Mouse (Mus musculus): ENCODE data around the gene Gm15023.
"Not testable (repeated sequence)": the region's sequence is repeated elsewhere in the genome, so short reads cannot be mapped to it uniquely, and the experiment has no call there.

The Gm15023 gene

GRCm38 (mm10) chrX:135177532-135177931 lies at the start of gene Gm15023:
Gene Gm15023, minus strand, starts transcription at chrX:135177632.
- not testable (repeated sequence) for DNase-seq (ENCODE audit: inconsistent ontology term)

GRCm38 (mm10) chrX:135210436-135211221 lies 33.2 kb upstream of the Gm15023 start, which contains the start of gene Tceal6:
Gene Tceal6, minus strand, starts transcription at chrX:135210687.
- DNase-seq (ENCODE audit: inconsistent ontology term), result no peak

- DNase-seq (ENCODE audit: inconsistent ontology term), result peak; percentile 0
These were observed 32.5 kb upstream of the Gm15023 start for GRCm38 (mm10) chrX:135209773-135210435.

GRCm38 (mm10) chrX:135189924-135190323 lies 12.5 kb upstream of the Gm15023 start:
- DNase-seq (ENCODE audit: inconsistent ontology term), result not testable (repeated sequence)

- not testable (repeated sequence) for DNase-seq (ENCODE audit: inconsistent ontology term)
These were observed 11.2 kb upstream of the Gm15023 start for GRCm38 (mm10) chrX:135188661-135189060.

Measured in Muller cell, postnatal 12 days (primary cell).